Comparison of ENCODE assay signal across 29 mouse cellular contexts in genomic region chrX:41535886-41536285, GRCm38 (mm10).
"Had no signal": no experiment of that assay in that cellular context is flagged by ENCODE, and none has a peak within 500 bp of the region (broad histone marks: within the 10 kb centered on the region; RNA-seq: fewer than 3 reads in every experiment).

No protein-coding gene starts in this region.

- H3K9me3 ChIP-seq: embryonic facial prominence, embryonic 10.5 days; embryonic facial prominence, embryonic 12.5 days; embryonic facial prominence, embryonic 13.5 days; embryonic facial prominence, embryonic 15.5 days; forebrain, embryonic 10.5 days; forebrain, embryonic 12.5 days; forebrain, embryonic 13.5 days; forebrain, embryonic 15.5 days; heart, embryonic 10.5 days had no signal

- H3K27me3 ChIP-seq: embryonic facial prominence, embryonic 12.5 days; embryonic facial prominence, embryonic 13.5 days; embryonic facial prominence, embryonic 15.5 days; forebrain, embryonic 12.5 days; forebrain, embryonic 13.5 days; forebrain, embryonic 15.5 days had no signal

- H3K36me3 ChIP-seq: embryonic facial prominence, embryonic 10.5 days; embryonic facial prominence, embryonic 12.5 days; embryonic facial prominence, embryonic 13.5 days; embryonic facial prominence, embryonic 15.5 days; forebrain, embryonic 10.5 days; forebrain, embryonic 12.5 days; forebrain, embryonic 15.5 days; heart, embryonic 10.5 days had no signal

- DNase-seq: cerebellum, adult 2 months; cerebellum, adult 8-10 months; cerebellum, adult 9-10 months; cerebellum, adult 9-11 months; cerebellum, postnatal 10 days; cerebellum, postnatal 14 days; cerebellum, postnatal 25 days; cerebellum, postnatal 36 days; embryo, embryonic 11 days; forebrain, postnatal 0 days; gastrocnemius, adult 2 months; gastrocnemius, postnatal 10 days; gastrocnemius, postnatal 14 days; gastrocnemius, postnatal 25 days; gastrocnemius, postnatal 36 days; heart, adult 18-20 months; heart, adult 2 months had no signal

- ATAC-seq: forebrain, embryonic 13.5 days; forebrain, embryonic 14.5 days; forebrain, embryonic 15.5 days; forebrain, embryonic 16.5 days; forebrain, postnatal 0 days had no signal

- H3K4me2 ChIP-seq: embryonic facial prominence, embryonic 12.5 days; embryonic facial prominence, embryonic 13.5 days; embryonic facial prominence, embryonic 15.5 days; forebrain, embryonic 12.5 days; forebrain, embryonic 13.5 days; forebrain, embryonic 15.5 days had no signal

- H3K9ac ChIP-seq: embryonic facial prominence, embryonic 12.5 days; embryonic facial prominence, embryonic 13.5 days; embryonic facial prominence, embryonic 15.5 days; forebrain, embryonic 12.5 days; forebrain, embryonic 13.5 days; forebrain, embryonic 15.5 days; forebrain, postnatal 0 days had no signal

- H3K4me1 ChIP-seq: embryonic facial prominence, embryonic 10.5 days; embryonic facial prominence, embryonic 12.5 days; embryonic facial prominence, embryonic 13.5 days; embryonic facial prominence, embryonic 15.5 days; forebrain, embryonic 10.5 days; forebrain, embryonic 12.5 days; forebrain, embryonic 13.5 days; forebrain, embryonic 15.5 days; heart, embryonic 10.5 days had no signal

- H3K27ac ChIP-seq: embryonic facial prominence, embryonic 10.5 days; embryonic facial prominence, embryonic 12.5 days; embryonic facial prominence, embryonic 13.5 days; embryonic facial prominence, embryonic 15.5 days; forebrain, embryonic 10.5 days; forebrain, embryonic 12.5 days; forebrain, embryonic 13.5 days; forebrain, embryonic 15.5 days; gastrocnemius, adult 2 months; heart, adult 2 months; heart, embryonic 10.5 days had no signal

- H3K4me3 ChIP-seq: embryonic facial prominence, embryonic 10.5 days; embryonic facial prominence, embryonic 12.5 days; embryonic facial prominence, embryonic 13.5 days; embryonic facial prominence, embryonic 15.5 days; erythroblast, embryonic 14.5 days; forebrain, embryonic 10.5 days; forebrain, embryonic 12.5 days; forebrain, embryonic 13.5 days; forebrain, embryonic 15.5 days; gastrocnemius, adult 2 months; heart, adult 2 months; heart, embryonic 10.5 days had no signal
